Mouse (Mus musculus) right cerebral cortex, adult 18-20 months (tissue): ENCODE measurements around the gene Cxcl3.

Experiments used
- DNase-seq: peaks from one replicate; pipeline ENCODE4 v3.0.0; 2022; ENCODE audit warnings: mixed read lengths

Cxcl3 gene

GRCm38 (mm10) chr5:90785659-90786588 lies at the start of gene Cxcl3:
TSS of gene Cxcl3 (plus strand) at chr5:90786103.
- peak; percentile 8 for DNase-seq

- DNase-seq, result no peak
These were observed 43.9 kb upstream of the Cxcl3 start for GRCm38 (mm10) chr5:90742029-90742428.

GRCm38 (mm10) chr5:90753934-90754333 lies 32.0 kb upstream of the Cxcl3 start:
- DNase-seq, result no peak

GRCm38 (mm10) chr5:90758020-90758605 lies 27.8 kb upstream of the Cxcl3 start:
- no peak for DNase-seq

GRCm38 (mm10) chr5:90759077-90760065 lies 26.5 kb upstream of the Cxcl3 start, which contains the start of gene Cxcl5:
TSS of gene Cxcl5 (plus strand) at chr5:90759360.
- peak; percentile 8 for DNase-seq

- no peak for DNase-seq
These were observed 25.6 kb upstream of the Cxcl3 start for GRCm38 (mm10) chr5:90760303-90760702.

GRCm38 (mm10) chr5:90760844-90761243 lies 25.1 kb upstream of the Cxcl3 start:
- DNase-seq, result no peak

- DNase-seq, result no peak
These were observed 24.1 kb upstream of the Cxcl3 start for GRCm38 (mm10) chr5:90761834-90762233.

- DNase-seq, result no peak
These were observed 21.8 kb upstream of the Cxcl3 start for GRCm38 (mm10) chr5:90763912-90764665.

- DNase-seq, result no peak
These were observed 19.9 kb upstream of the Cxcl3 start for GRCm38 (mm10) chr5:90765821-90766606.

GRCm38 (mm10) chr5:90768218-90768617 lies 17.7 kb upstream of the Cxcl3 start, which contains the start of gene Ppbp:
TSS of gene Ppbp (plus strand) at chr5:90768518.
- no peak for DNase-seq

GRCm38 (mm10) chr5:90771369-90771768 lies 14.5 kb upstream of the Cxcl3 start:
- no peak for DNase-seq

GRCm38 (mm10) chr5:90771880-90772653 lies 13.8 kb upstream of the Cxcl3 start, which contains the start of gene Pf4:
TSS of gene Pf4 (plus strand) at chr5:90772435.
- DNase-seq, result no peak

GRCm38 (mm10) chr5:90775562-90775961 lies 10.3 kb upstream of the Cxcl3 start:
- DNase-seq, result no peak

- no peak for DNase-seq
These were observed 8.3 kb upstream of the Cxcl3 start for GRCm38 (mm10) chr5:90777621-90778020.

GRCm38 (mm10) chr5:90778856-90779255 lies 7.0 kb upstream of the Cxcl3 start:
- DNase-seq, result no peak

- DNase-seq, result no peak
These were observed 2.2 kb upstream of the Cxcl3 start for GRCm38 (mm10) chr5:90783697-90784096.

GRCm38 (mm10) chr5:90788114-90788513 lies 2.2 kb downstream of the Cxcl3 start:
- no peak for DNase-seq

GRCm38 (mm10) chr5:90789306-90790073 lies 3.6 kb downstream of the Cxcl3 start:
- DNase-seq, result no peak
